Mouse (Mus musculus) midbrain, embryonic 16.5 days (tissue): ENCODE results near the gene Sptlc3. TPM values are rescaled to one million over a fixed set of nuclear protein-coding genes. Genes with fewer than 3 reads are reported as not detected.

Experiments used
- ATAC-seq: fragments of 200-750 bp; cut with Nextera tagmentation; 2 replicates; pipeline ENCODE4 v1.8.0; 2017; ENCODE audit warnings: moderate TSS enrichment
- H3K27ac ChIP-seq: fragments of 300-500 bp; sonication (generic); 2 replicates; pipeline ENCODE4 v1.5.1; 2014; ENCODE audit warnings: mild to moderate bottlenecking, low read length, mixed read lengths
- H3K27me3 ChIP-seq: fragments of 300-500 bp; sonication (generic); 2 replicates; pipeline ENCODE4 v1.6.1; 2014; ENCODE audit warnings: low read depth, low read length, mixed read lengths; ENCODE audit not compliant: control insufficient read depth, insufficient read depth
- H3K36me3 ChIP-seq: fragments of 300-500 bp; sonication (generic); 2 replicates; pipeline ENCODE4 v1.6.1; 2014; ENCODE audit warnings: mild to moderate bottlenecking, low read length, moderate library complexity, mixed read lengths; ENCODE audit not compliant: control insufficient read depth, insufficient read depth
- H3K4me1 ChIP-seq: fragments of 300-500 bp; sonication (generic); 2 replicates; pipeline ENCODE4 v1.6.1; 2014; ENCODE audit warnings: mild to moderate bottlenecking, low read length, mixed read lengths; ENCODE audit not compliant: control insufficient read depth, insufficient read depth
- H3K4me2 ChIP-seq: fragments of 300-500 bp; sonication (generic); 2 replicates; pipeline ENCODE4 v1.6.1; 2014; ENCODE audit warnings: mild to moderate bottlenecking, low read length, mixed read lengths
- H3K4me3 ChIP-seq: fragments of 300-500 bp; sonication (generic); 2 replicates; pipeline ENCODE4 v1.5.1; 2014; ENCODE audit warnings: low read depth, mild to moderate bottlenecking, low read length, moderate library complexity, mixed read lengths
- H3K9ac ChIP-seq: fragments of 300-500 bp; sonication (generic); 2 replicates; pipeline ENCODE4 v1.6.1; 2014; ENCODE audit warnings: low read depth, low read length, mixed read lengths
- H3K9me3 ChIP-seq: fragments of 300-500 bp; sonication (generic); replicated peaks from 2 replicates; pipeline ENCODE4 v1.6.1; 2014; ENCODE audit warnings: mild to moderate bottlenecking, low read length, mixed read lengths; ENCODE audit not compliant: control insufficient read depth, poor library complexity, severe bottlenecking
- WGBS: fragments of 180-500 bp; shearing (Covaris S2); extraction: QIAGEN DNeasy Blood & Tissue Kit; methylation state at CpG from one replicate; pipeline ENCODE4 v1.1.7; 2014; 5-methylcytosine and 5-hydroxymethylcytosine counted together
- polyA plus RNA-seq: library from polyadenylated mRNA; unstranded; fragments of >200 nt; fragmentation: Nextera tagmentation; extraction: Ambion mirVana; gene quantifications from 2 replicates; pipeline ENCODE4 v1.2.1, GENCODE M21; 2015

Sptlc3 gene
- polyA plus RNA-seq, 1 experiment from 2014 or later: 0.24 TPM

DNA sequence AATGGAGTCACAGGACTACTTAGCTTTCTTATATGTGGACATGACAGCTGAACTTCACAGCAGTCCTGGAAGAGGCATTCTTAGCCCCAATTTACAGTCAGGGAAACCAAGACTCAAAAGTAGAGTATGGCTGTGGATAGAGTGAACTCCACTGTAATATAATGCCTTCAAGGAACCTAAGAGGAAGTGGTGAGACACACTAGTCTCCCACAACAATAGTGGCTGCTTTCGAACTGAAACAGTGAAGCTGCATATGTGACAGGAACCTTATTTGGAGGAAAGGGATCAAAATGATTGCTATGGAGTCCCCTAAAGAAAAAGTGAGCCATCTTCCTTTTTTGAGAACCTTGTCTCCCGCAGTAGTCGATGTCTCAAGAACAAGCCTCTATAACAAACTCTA is 178.1 kb downstream of the Sptlc3 start:
- no peak overlapping the region for H3K4me2 ChIP-seq
- H3K27ac ChIP-seq: no peak overlapping the region
- H3K36me3 ChIP-seq: no peaks in the 10 kb centered on the region
- H3K4me3 ChIP-seq: no peak overlapping the region
- no peak for ATAC-seq
- H3K9ac ChIP-seq: no peak overlapping the region
- WGBS: 91% methylated on average over 3 of the region's 3 CpGs
- no peaks in the 10 kb centered on the region for H3K9me3 ChIP-seq
- H3K27me3 ChIP-seq: 0 out of 2 replicates have a peak, but pooled peaks cover 8% of the 10 kb centered on the region
- peaks cover 7% of the 10 kb centered on the region for H3K4me1 ChIP-seq

- 61% methylated on average over 2 of the region's 2 CpGs for WGBS
- 0 out of 2 replicates have a peak, but pooled peaks cover 8% of the 10 kb centered on the region for H3K27me3 ChIP-seq
- H3K27ac ChIP-seq: no peak overlapping the region
- H3K4me2 ChIP-seq: no peak overlapping the region
- H3K9me3 ChIP-seq: no peaks in the 10 kb centered on the region
- H3K4me3 ChIP-seq: no peak overlapping the region
- ATAC-seq: no peak
- peaks cover 8% of the 10 kb centered on the region for H3K4me1 ChIP-seq
- H3K36me3 ChIP-seq: no peaks in the 10 kb centered on the region
- H3K9ac ChIP-seq: no peak overlapping the region
Observed at GRCm38 (mm10) chr2:139672371-139672770, 178.7 kb downstream of the Sptlc3 start.

GRCm38 (mm10) chr2:139677065-139677762 is 183.5 kb downstream of the Sptlc3 start:
- H3K4me3 ChIP-seq: peak overlapping the region; percentile 98
- no peaks in the 10 kb centered on the region for H3K36me3 ChIP-seq
- H3K27me3 ChIP-seq: peaks cover 14% of the 10 kb centered on the region
- under 1% methylated on average over 52 of the region's 52 CpGs for WGBS
- H3K27ac ChIP-seq: no peak overlapping the region
- H3K4me1 ChIP-seq: peaks cover 11% of the 10 kb centered on the region
- peak overlapping the region; percentile 100 for H3K4me2 ChIP-seq
- no peaks in the 10 kb centered on the region for H3K9me3 ChIP-seq
- peak overlapping the region; percentile 93 for H3K9ac ChIP-seq
- peak; percentile 64 for ATAC-seq

DNA sequence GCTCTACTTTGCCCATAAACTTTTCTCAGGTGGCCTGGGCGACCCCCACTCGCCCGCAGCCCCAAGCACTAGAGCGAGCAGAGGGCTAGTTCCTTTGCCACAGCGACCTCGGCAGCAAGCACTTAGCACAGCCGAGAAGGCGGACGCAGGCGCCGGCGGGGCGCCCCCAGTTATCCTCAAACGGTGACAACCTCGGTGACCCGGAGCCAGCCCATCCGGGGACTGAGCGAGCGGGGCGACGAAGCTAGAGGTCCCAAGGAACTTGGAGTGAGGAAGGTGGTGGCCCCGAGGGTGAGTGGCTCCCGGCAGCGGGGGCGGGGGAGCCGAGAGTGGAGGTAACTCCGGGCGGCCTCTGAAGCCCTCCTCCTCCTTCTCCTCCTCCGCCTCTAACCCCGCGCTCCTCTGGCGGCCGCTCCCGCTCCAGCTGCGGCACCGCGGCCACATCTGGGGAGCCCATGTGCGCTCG is 184.1 kb downstream of the Sptlc3 start, which contains the start of gene Ism1:
Ism1 (plus strand) TSS at position 370 of the 466 bp plus-strand sequence.
- peak within 1 kb of the TSS; percentile 93 for H3K9ac ChIP-seq

DNA sequence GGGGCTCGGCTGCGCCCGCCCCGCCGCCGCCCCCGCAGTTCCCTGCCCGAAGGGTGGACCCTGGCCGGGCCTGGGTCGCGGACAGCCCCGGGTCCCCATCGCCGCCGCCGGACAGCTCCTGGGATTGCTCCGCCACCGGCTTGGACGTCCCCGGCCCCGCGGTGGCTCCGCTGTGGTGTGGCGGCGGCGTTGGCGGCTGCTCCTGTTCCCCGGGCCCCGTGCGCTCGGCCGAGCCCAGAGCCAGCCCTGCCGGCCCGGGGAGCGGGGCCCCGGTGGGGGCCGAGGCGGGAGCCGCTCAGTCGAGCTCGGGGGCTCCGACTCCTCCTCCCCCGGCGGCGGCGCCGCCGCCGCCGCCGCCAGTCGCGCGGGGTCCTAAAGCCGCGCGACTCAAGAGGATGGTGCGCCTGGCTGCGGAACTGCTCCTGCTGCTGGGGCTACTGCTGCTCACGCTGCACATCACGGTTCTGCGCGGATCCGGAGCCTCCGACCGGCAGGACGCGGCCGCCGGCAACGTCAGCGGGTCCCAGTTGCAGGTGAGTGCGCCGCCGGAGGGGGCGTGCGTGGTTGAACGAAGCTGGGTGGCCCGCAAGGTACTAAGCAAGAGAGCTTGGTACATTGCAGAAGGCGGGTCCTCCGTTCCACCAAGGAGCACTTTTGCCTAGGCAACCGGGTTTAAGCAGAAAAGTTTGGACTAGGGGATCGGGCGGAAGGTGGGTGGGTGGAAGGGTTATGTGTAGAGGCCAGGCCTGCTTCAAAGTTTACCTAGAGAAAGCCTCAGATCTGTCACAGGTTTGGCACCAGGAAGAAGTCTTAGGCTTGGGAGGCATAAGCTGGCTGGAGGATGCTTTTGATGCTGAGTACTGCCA is 184.8 kb downstream of the Sptlc3 start:
- H3K9ac ChIP-seq: peak overlapping the region; percentile 93
- under 1% methylated on average over 58 of the region's 84 CpGs for WGBS
- peaks cover 14% of the 10 kb centered on the region for H3K27me3 ChIP-seq
- H3K4me3 ChIP-seq: peak overlapping the region; percentile 98
- H3K4me1 ChIP-seq: peaks cover 11% of the 10 kb centered on the region
- peak overlapping the region; percentile 100 for H3K4me2 ChIP-seq
- no peaks in the 10 kb centered on the region for H3K36me3 ChIP-seq
- H3K27ac ChIP-seq: peak overlapping the region; percentile 73
- no peaks in the 10 kb centered on the region for H3K9me3 ChIP-seq
- ATAC-seq: peak; percentile 92

More for the DNA sequence above, 184.1 kb downstream of the Sptlc3 start, which contains the start of gene Ism1:
- H3K4me3 ChIP-seq: peak within 1 kb of the TSS; percentile 98
- peaks cover 14% of the 10 kb centered on the region for H3K27me3 ChIP-seq
- peaks cover 11% of the 10 kb centered on the region for H3K4me1 ChIP-seq
- H3K4me2 ChIP-seq: peak within 1 kb of the TSS; percentile 100
- no peaks in the 10 kb centered on the region for H3K36me3 ChIP-seq
- H3K9me3 ChIP-seq: no peaks in the 10 kb centered on the region
- ATAC-seq: peak; percentile 75
- peak within 1 kb of the TSS; percentile 73 for H3K27ac ChIP-seq
- under 1% methylated on average over 28 of the region's 39 CpGs for WGBS

DNA sequence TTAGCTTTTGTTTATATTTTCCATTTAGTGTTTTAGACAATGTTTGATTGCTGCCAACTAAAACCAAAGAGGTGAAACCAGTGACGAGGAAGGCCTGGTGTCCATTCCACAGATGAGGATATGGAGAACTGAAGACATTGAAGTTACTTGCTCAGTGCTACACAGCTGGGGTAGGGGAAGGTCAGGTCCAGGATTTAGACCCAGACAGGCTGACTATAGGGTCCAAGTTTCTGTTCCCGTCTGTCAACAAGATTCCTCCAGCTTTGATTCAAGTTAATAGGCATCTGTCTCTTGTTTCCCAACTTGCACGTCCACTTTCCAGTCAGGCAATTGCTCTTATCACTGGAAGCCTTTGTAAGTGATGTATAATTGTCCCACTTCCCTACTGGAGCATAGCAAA is 188.8 kb downstream of the Sptlc3 start:
- Histone ChIP-seq H3K27me3 (peaks cover 5% of the 10 kb centered on the region), H3K4me2 (no peak overlapping the region), H3K36me3 (no peaks in the 10 kb centered on the region), H3K9ac (no peak overlapping the region), H3K4me1 (0 out of 2 replicates have a peak, but pooled peaks cover 2% of the 10 kb centered on the region), H3K27ac (no peak overlapping the region), H3K9me3 (no peaks in the 10 kb centered on the region), H3K4me3 (no peak overlapping the region)
- no peak for ATAC-seq
- 80% methylated on average over 3 of the region's 3 CpGs for WGBS

Other genes starting within 250 kb of the Sptlc3 start
- 0.49 and 0.65 TPM in 2 replicates for gene Ism1, start 184.3 kb downstream of the Sptlc3 start, polyA plus RNA-seq